Mouse (Mus musculus): ENCODE measurements around the gene Phc3.

- TF ChIP-seq CTCF (IDR thresholded peaks at IDR 0.05; ENCODE audit: borderline replicate concordance, insufficient read depth, low read length) (no peak), POLR2A (IDR thresholded peaks at IDR 0.05; ENCODE audit: low read depth, low read length) (no peak)
Measured at GRCm38 (mm10) chr3:30904658-30905057, 64.6 kb downstream of the Phc3 start.
